In the genomic region with DNA sequence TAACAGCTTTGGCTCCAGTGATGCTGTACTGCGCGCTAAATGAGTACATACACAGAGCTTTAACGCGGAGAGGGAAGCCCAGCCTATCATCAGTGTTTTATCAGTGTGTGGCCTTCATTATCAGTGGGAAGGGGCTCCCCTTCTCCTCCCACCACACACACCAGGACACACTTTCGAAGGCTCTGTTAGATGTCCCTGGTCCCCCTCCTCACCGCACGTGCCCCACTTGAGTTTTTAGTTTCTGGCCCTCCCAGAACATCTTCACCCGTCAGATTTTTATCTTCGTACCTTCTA, we compare ENCODE assay signal across 9 mouse cellular contexts. TPM values are rescaled to one million over a fixed set of nuclear protein-coding genes. Genes with fewer than 3 reads are reported as not detected.
A peak's percentile ranks its signal among the peaks of the same experiment; 100 is the strongest.
DNase-seq lines count a peak whose midpoint lies in the region; ATAC-seq and TF ChIP-seq lines count a peak whose summit lies in the region.
"Had no signal": no experiment of that assay in that cellular context is flagged by ENCODE, and none has a peak within 500 bp of the region (broad histone marks: within the 10 kb centered on the region; RNA-seq: fewer than 3 reads in every experiment).

No protein-coding gene starts in this region.

- peak overlapping the region; percentile 78 for H3K9ac ChIP-seq in heart, postnatal 0 days (replicated peaks; ENCODE audit: low read depth, low read length)
- peak overlapping the region; percentile 94 for H3K9ac ChIP-seq in MEL (ENCODE audit: control insufficient read depth, low read depth, low read length, poor library complexity, severe bottlenecking)
- H3K9ac ChIP-seq in forebrain, embryonic 16.5 days (replicated peaks; ENCODE audit: low read depth, low read length): peak overlapping the region; percentile 76

- no peak for ATAC-seq in heart, postnatal 0 days (ENCODE audit: insufficient read depth, low read depth)
- no peak for ATAC-seq in forebrain, embryonic 16.5 days

- no peak for TF ChIP-seq EP300 in heart, postnatal 0 days (IDR thresholded peaks at IDR 0.05; ENCODE audit: low read depth)
- no peak for TF ChIP-seq EP300 in MEL (IDR thresholded peaks at IDR 0.05; ENCODE audit: low read depth in 1 of 2, low read length in 2 of 2)

- no peaks in the 10 kb centered on the region for H3K27me3 ChIP-seq in heart, postnatal 0 days (ENCODE audit: control insufficient read depth, insufficient read depth, low read length)
- H3K27me3 ChIP-seq in MEL (ENCODE audit: control insufficient read depth in 1 of 2, insufficient read depth in 2 of 2, low read length in 2 of 2): no peaks in the 10 kb centered on the region
- no peaks in the 10 kb centered on the region for H3K27me3 ChIP-seq in forebrain, embryonic 16.5 days (replicated peaks; ENCODE audit: control insufficient read depth, insufficient read depth, low read length)

- no peak for TF ChIP-seq CTCF in heart, postnatal 0 days (IDR thresholded peaks at IDR 0.05; ENCODE audit: low read depth)
- no peak for TF ChIP-seq CTCF in MEL (IDR thresholded peaks at IDR 0.05 in 2 of 3, conservative IDR thresholded peaks at IDR 0.05 in 1 of 3; ENCODE audit: control insufficient read depth in 1 of 3, insufficient read depth in 1 of 3, low read depth in 2 of 3, low read length in 3 of 3, poor library complexity in 1 of 3, severe bottlenecking in 1 of 3)

- peaks cover 37% of the 10 kb centered on the region for H3K4me1 ChIP-seq in heart, postnatal 0 days (ENCODE audit: control insufficient read depth, insufficient read depth)
- peaks cover 7 to 10% of the 10 kb centered on the region in 2 experiments for H3K4me1 ChIP-seq in MEL (ENCODE audit: control insufficient read depth in 1 of 2, insufficient read depth in 2 of 2, low read length in 2 of 2)
- H3K4me1 ChIP-seq in forebrain, embryonic 16.5 days (replicated peaks; ENCODE audit: control insufficient read depth, insufficient read depth, low read length): peaks cover 35% of the 10 kb centered on the region

- DNase-seq in heart, postnatal 0 days (ENCODE audit: low spot score): no peak
- DNase-seq in heart, postnatal 10 days: no peak
- DNase-seq in MEL (ENCODE audit: low read depth, low spot score): peak; percentile 30
- no peak for DNase-seq in thymus, adult 18-20 months
- no peak for DNase-seq in gastrocnemius, postnatal 25 days
- no peak for DNase-seq in adrenal gland, adult 8-10 months

- peak overlapping the region; percentile 95 for H3K4me2 ChIP-seq in heart, postnatal 0 days (ENCODE audit: low read depth, low read length)
- H3K4me2 ChIP-seq in forebrain, embryonic 16.5 days (ENCODE audit: low read length): peak overlapping the region; percentile 80

- peak overlapping the region; percentile 85 for H3K4me3 ChIP-seq in heart, postnatal 0 days (ENCODE audit: low read depth, low read length)
- H3K4me3 ChIP-seq in MEL (ENCODE audit: control insufficient read depth in 1 of 2, insufficient read depth in 1 of 2, low read depth in 2 of 2, low read length in 2 of 2) (peak overlapping the region; percentile 70 to 81), macrophage (ENCODE audit: inconsistent target) (peak overlapping the region; percentile 69)
- H3K4me3 ChIP-seq in forebrain, embryonic 16.5 days (replicated peaks; ENCODE audit: low read length): peak overlapping the region; percentile 67

- H3K9me3 ChIP-seq in heart, postnatal 0 days (replicated peaks; ENCODE audit: control insufficient read depth, low read length): no peaks in the 10 kb centered on the region
- no peaks in the 10 kb centered on the region for H3K9me3 ChIP-seq in MEL (replicated peaks; ENCODE audit: insufficient read depth, low read length)
- H3K9me3 ChIP-seq in forebrain, embryonic 16.5 days (ENCODE audit: control insufficient read depth, low read length): no peaks in the 10 kb centered on the region

- no peak for TF ChIP-seq POLR2A in MEL (IDR thresholded peaks at IDR 0.05; ENCODE audit: control insufficient read depth in 1 of 2, insufficient read depth in 1 of 2, low read depth in 1 of 2, low read length in 2 of 2, poor library complexity in 1 of 2)

- no peaks in the 10 kb centered on the region for H3K36me3 ChIP-seq in heart, postnatal 0 days (replicated peaks; ENCODE audit: control insufficient read depth, insufficient read depth, low read length)
- H3K36me3 ChIP-seq in MEL (ENCODE audit: control insufficient read depth in 1 of 2, insufficient read depth in 2 of 2, low read length in 2 of 2) (peaks cover 0 to 11% of the 10 kb centered on the region in 2 experiments; a peak in 2 of 4 replicates), macrophage (ENCODE audit: inconsistent target) (no peaks in the 10 kb centered on the region)
- no peaks in the 10 kb centered on the region for H3K36me3 ChIP-seq in forebrain, embryonic 16.5 days (ENCODE audit: control insufficient read depth, insufficient read depth)

- WGBS in heart, postnatal 0 days: 4% methylated on average over 9 of the region's 9 CpGs
- 7% methylated on average over 9 of the region's 9 CpGs for WGBS in forebrain, embryonic 16.5 days
- WGBS in macrophage (ENCODE audit: missing documents): 47% methylated on average over 9 of the region's 9 CpGs

- H3K79me2 ChIP-seq in MEL (ENCODE audit: control insufficient read depth, insufficient read depth, low read length, poor library complexity) (peaks cover 17% of the 10 kb centered on the region), macrophage (ENCODE audit: inconsistent target) (peaks cover 56% of the 10 kb centered on the region)

- no peak overlapping the region for H3K27ac ChIP-seq in heart, postnatal 0 days (ENCODE audit: low read depth)
- H3K27ac ChIP-seq in MEL (ENCODE audit: control insufficient read depth, low read depth, low read length): no peak overlapping the region; the same call in 1 of the 2 replicates
- peak overlapping the region; percentile 34 for H3K27ac ChIP-seq in forebrain, embryonic 16.5 days (ENCODE audit: low read length)
- H3K27ac ChIP-seq in macrophage: peak overlapping the region; percentile 50

- intact Hi-C loops in heart, postnatal 10 days (cut with DNase I): no loop called here

- TF ChIP-seq RAD21 in MEL (IDR thresholded peaks at IDR 0.05; ENCODE audit: low read depth, low read length): no peak

RNA-seq across cellular contexts. Expression of a gene that starts 0.7 kb away (rescaled TPM):
- total RNA-seq in heart, postnatal 0 days (2014; rRNA removed; ENCODE audit: low replicate concordance): 37.0 and 53.5 TPM in 2 replicates
- polyA plus RNA-seq in heart, postnatal 0 days (2015; fragmentation: Nextera tagmentation; extraction: Ambion mirVana): 12.3 and 12.4 TPM in 2 replicates
- total RNA-seq in heart, postnatal 10 days (2021): 10 to 100 TPM; 37.7 to 40.4 TPM
- total RNA-seq in MEL (2012; rRNA removed): 6.4 and 7.2 TPM in 2 replicates
- polyA plus RNA-seq in MEL (2012; ENCODE audit: insufficient read depth in 1 of 2, insufficient read length in 2 of 2, low read depth in 1 of 2, low replicate concordance in 2 of 2, missing spikeins in 1 of 2) (10 to 100 TPM in 1 of 2 experiments, not detected in 1; 45.9 TPM), macrophage (2018) (24.6 to 26.8 TPM (median 25.5 TPM) in 3 replicates)
- 25.3 and 26.3 TPM in 2 replicates for polyA plus RNA-seq in forebrain, embryonic 16.5 days (2015; fragmentation: Nextera tagmentation; extraction: Ambion mirVana)
- total RNA-seq in macrophage (2018; cell fraction: chromatin; rRNA removed): 10 to 100 TPM; 21.7 to 67.6 (median 35.5) TPM
- 10 to 100 TPM; 36.3 to 70.3 (median 49.8) TPM for total RNA-seq in macrophage (2018; cell fraction: cytosol; rRNA removed)
- 10 to 100 TPM; 30.5 to 74.3 (median 49.6) TPM for total RNA-seq in macrophage (2018; cell fraction: nucleus; rRNA removed)
- 10 to 100 TPM in 1 of 2 experiments, 1 to 10 TPM in 1; 9.8 to 14.0 TPM for total RNA-seq in gastrocnemius, postnatal 25 days (2021)
- 10 to 100 TPM; 62.4 to 83.9 (median 73.4) TPM for total RNA-seq in adrenal gland, adult 8-10 months (2022)

RNA-seq across cellular contexts. Expression of a gene that starts 0.8 kb away (rescaled TPM):
- 12.7 and 17.1 TPM in 2 replicates for total RNA-seq in heart, postnatal 0 days (2014; rRNA removed; ENCODE audit: low replicate concordance)
- 11.3 and 12.0 TPM in 2 replicates for polyA plus RNA-seq in heart, postnatal 0 days (2015; fragmentation: Nextera tagmentation; extraction: Ambion mirVana)
- 10 to 100 TPM; 11.2 to 15.6 TPM for total RNA-seq in heart, postnatal 10 days (2021)
- 9.3 and 9.7 TPM in 2 replicates for total RNA-seq in MEL (2012; rRNA removed)
- polyA plus RNA-seq in MEL (2012; ENCODE audit: insufficient read depth in 1 of 2, insufficient read length in 2 of 2, low read depth in 1 of 2, low replicate concordance in 2 of 2, missing spikeins in 1 of 2) (10 to 100 TPM in 1 of 2 experiments, not detected in 1; 26.6 TPM), macrophage (2018) (7.4 to 9.1 TPM (median 7.5 TPM) in 3 replicates)
- polyA plus RNA-seq in forebrain, embryonic 16.5 days (2015; fragmentation: Nextera tagmentation; extraction: Ambion mirVana): 25.5 and 26.7 TPM in 2 replicates
- total RNA-seq in macrophage (2018; cell fraction: chromatin; rRNA removed): 10 to 100 TPM in 16 of 26 experiments, 1 to 10 TPM in 10; 7.6 to 30.1 (median 11.2) TPM
- total RNA-seq in macrophage (2018; cell fraction: cytosol; rRNA removed): 10 to 100 TPM in 14 of 26 experiments, 1 to 10 TPM in 12; 7.9 to 16.3 (median 10.1) TPM
- total RNA-seq in macrophage (2018; cell fraction: nucleus; rRNA removed): 10 to 100 TPM in 8 of 26 experiments, 1 to 10 TPM in 18; 5.4 to 22.8 (median 9.4) TPM
- total RNA-seq in gastrocnemius, postnatal 25 days (2021): 1 to 10 TPM; 3.0 TPM
- total RNA-seq in adrenal gland, adult 8-10 months (2022): 10 to 100 TPM; 28.5 to 37.2 (median 34.0) TPM

RNA-seq across cellular contexts. Expression of a gene that starts 33.9 kb away (rescaled TPM):
- not detected in 2 replicates for total RNA-seq in heart, postnatal 0 days (2014; rRNA removed; ENCODE audit: low replicate concordance)
- not detected in 2 replicates for polyA plus RNA-seq in heart, postnatal 0 days (2015; fragmentation: Nextera tagmentation; extraction: Ambion mirVana)
- total RNA-seq in heart, postnatal 10 days (2021): not detected
- total RNA-seq in MEL (2012; rRNA removed): not detected in 2 replicates
- polyA plus RNA-seq in MEL (2012; ENCODE audit: insufficient read depth in 1 of 2, insufficient read length in 2 of 2, low read depth in 1 of 2, low replicate concordance in 2 of 2, missing spikeins in 1 of 2): not detected
- not detected in 2 replicates for polyA plus RNA-seq in forebrain, embryonic 16.5 days (2015; fragmentation: Nextera tagmentation; extraction: Ambion mirVana)
- total RNA-seq in macrophage (2018; cell fraction: chromatin; rRNA removed): not detected
- total RNA-seq in macrophage (2018; cell fraction: cytosol; rRNA removed): not detected
- total RNA-seq in macrophage (2018; cell fraction: nucleus; rRNA removed): not detected
- polyA plus RNA-seq in macrophage (2018): not detected in 3 replicates
- not detected for total RNA-seq in gastrocnemius, postnatal 25 days (2021)
- total RNA-seq in adrenal gland, adult 8-10 months (2022): not detected

RNA-seq across cellular contexts. Expression of a gene that starts 50.2 kb away (rescaled TPM):
- not detected in 2 replicates for total RNA-seq in heart, postnatal 0 days (2014; rRNA removed; ENCODE audit: low replicate concordance)
- not detected in 2 replicates for polyA plus RNA-seq in heart, postnatal 0 days (2015; fragmentation: Nextera tagmentation; extraction: Ambion mirVana)
- not detected for total RNA-seq in heart, postnatal 10 days (2021)
- not detected in 2 replicates for total RNA-seq in MEL (2012; rRNA removed)
- polyA plus RNA-seq in MEL (2012; ENCODE audit: insufficient read depth in 1 of 2, insufficient read length in 2 of 2, low read depth in 1 of 2, low replicate concordance in 2 of 2, missing spikeins in 1 of 2) (not detected), macrophage (2018) (not detected in 3 replicates)
- polyA plus RNA-seq in forebrain, embryonic 16.5 days (2015; fragmentation: Nextera tagmentation; extraction: Ambion mirVana): not detected in 2 replicates
- not detected for total RNA-seq in macrophage (2018; cell fraction: chromatin; rRNA removed)
- total RNA-seq in macrophage (2018; cell fraction: cytosol; rRNA removed): under 1 TPM in 1 of 26 experiments, not detected in 25; 0.09 TPM
- not detected for total RNA-seq in macrophage (2018; cell fraction: nucleus; rRNA removed)
- total RNA-seq in gastrocnemius, postnatal 25 days (2021): not detected
- not detected for total RNA-seq in adrenal gland, adult 8-10 months (2022)

RNA-seq across cellular contexts. Expression of a gene that starts 56.5 kb away (rescaled TPM):
- not detected in 2 replicates for total RNA-seq in heart, postnatal 0 days (2014; rRNA removed; ENCODE audit: low replicate concordance)
- not detected in 2 replicates for polyA plus RNA-seq in heart, postnatal 0 days (2015; fragmentation: Nextera tagmentation; extraction: Ambion mirVana)
- total RNA-seq in heart, postnatal 10 days (2021): not detected
- not detected in 2 replicates for total RNA-seq in MEL (2012; rRNA removed)
- not detected for polyA plus RNA-seq in MEL (2012; ENCODE audit: insufficient read depth in 1 of 2, insufficient read length in 2 of 2, low read depth in 1 of 2, low replicate concordance in 2 of 2, missing spikeins in 1 of 2)
- polyA plus RNA-seq in forebrain, embryonic 16.5 days (2015; fragmentation: Nextera tagmentation; extraction: Ambion mirVana): not detected in 2 replicates
- not detected for total RNA-seq in macrophage (2018; cell fraction: chromatin; rRNA removed)
- total RNA-seq in macrophage (2018; cell fraction: cytosol; rRNA removed): not detected
- not detected for total RNA-seq in macrophage (2018; cell fraction: nucleus; rRNA removed)
- not detected in 3 replicates for polyA plus RNA-seq in macrophage (2018)
- total RNA-seq in gastrocnemius, postnatal 25 days (2021): not detected
- total RNA-seq in adrenal gland, adult 8-10 months (2022): not detected
- total RNA-seq: layer of hippocampus, postnatal 25 days had no signal

Comparison
In these comparisons a context has a peak if more than half of its experiments do, and no peak if none do; other contexts are left out.
1. H3K27ac ChIP-seq: peak in forebrain, embryonic 16.5 days (single experiment) and macrophage (single experiment); none in heart, postnatal 0 days (single experiment) and MEL (single experiment).
2. Peak in every context shown above with its lines, with median percentiles within 50 percentile points of each other: H3K4me3 ChIP-seq and H3K9ac ChIP-seq.